Mouse (Mus musculus): ENCODE measurements around the gene Trpd52l3. TPM values are rescaled to one million over a fixed set of nuclear protein-coding genes. Genes with fewer than 3 reads are reported as not detected.

The Trpd52l3 gene
- total and polyA plus RNA-seq, 3 experiments, result not detected

GRCm38 (mm10) chr19:29967960-29968359 is 35.6 kb upstream of the Trpd52l3 start:
- no peaks in the 10 kb centered on the region for H3K27me3 ChIP-seq (replicated peaks)
- no peak overlapping the region for H3K4me2 ChIP-seq (ENCODE audit: insufficient read depth, low read depth, poor library complexity, severe bottlenecking)
- DNase-seq (ENCODE audit: extremely low read depth), result no peak
- no peak overlapping the region for H3K9ac ChIP-seq (ENCODE audit: insufficient read depth, low read depth)
- no peak for TF ChIP-seq ZKSCAN1 (IDR thresholded peaks at IDR 0.05; ENCODE audit: borderline replicate concordance, low read depth, low read length)
- no peak for TF ChIP-seq CTCF (conservative IDR thresholded peaks at IDR 0.05 in 1 of 2, IDR thresholded peaks at IDR 0.05 in 1 of 2; ENCODE audit: low read depth in 2 of 2, low read length in 2 of 2)
- TF ChIP-seq USF2 (conservative IDR thresholded peaks at IDR 0.05; ENCODE audit: low read depth, low read length), result no peak
- no peak for TF ChIP-seq SMC3 (IDR thresholded peaks at IDR 0.05; ENCODE audit: low read depth, low read length)
- TF ChIP-seq HCFC1 (IDR thresholded peaks at IDR 0.05; ENCODE audit: low read depth, low read length), result no peak
- TF ChIP-seq CHD2 (IDR thresholded peaks at IDR 0.05; ENCODE audit: low read length), result no peak
- TF ChIP-seq JUN (IDR thresholded peaks at IDR 0.05; ENCODE audit: insufficient read depth, low read depth, low read length), result no peak
- TF ChIP-seq KAT2A (IDR thresholded peaks at IDR 0.05; ENCODE audit: insufficient replicate concordance, low read length), result no peak
- TF ChIP-seq MEF2A (IDR thresholded peaks at IDR 0.05; ENCODE audit: borderline replicate concordance, low read depth, low read length), result no peak
- TF ChIP-seq POLR2A (IDR thresholded peaks at IDR 0.05; ENCODE audit: low read depth, low read length), result no peak
- no peak for TF ChIP-seq ELF1 (IDR thresholded peaks at IDR 0.05; ENCODE audit: low read depth, low read length)
- TF ChIP-seq UBTF (IDR thresholded peaks at IDR 0.05; ENCODE audit: low read depth, low read length), result no peak
- no peak for TF ChIP-seq MAZ (IDR thresholded peaks at IDR 0.05; ENCODE audit: low read depth, low read length)
- no peak for TF ChIP-seq NELFE (IDR thresholded peaks at IDR 0.05; ENCODE audit: low read depth, low read length)
- dilution Hi-C loops (cut with MboI; ENCODE audit: extremely low pct_ligation_motif_present, extremely low pct_unique_long_range_greater_than_20kb, low sequenced_read_pairs) (no loop called here), in situ Hi-C loops (cut with MboI; ENCODE audit: low pct_ligation_motif_present, low pct_unique_long_range_greater_than_20kb, low sequenced_read_pairs) (no loop called here)
- H3K79me2 ChIP-seq (replicated peaks; ENCODE audit: control insufficient read depth, extremely low read depth, insufficient read depth, poor library complexity, severe bottlenecking), result no peaks in the 10 kb centered on the region
- H3K4me1 ChIP-seq (ENCODE audit: control insufficient read depth in 1 of 2, insufficient read depth in 2 of 2), result no peaks in the 10 kb centered on the region
- peaks cover 2% of the 10 kb centered on the region for H3K9me3 ChIP-seq (replicated peaks; ENCODE audit: low read length)
- H3K4me3 ChIP-seq (replicated peaks in 1 of 3; ENCODE audit: low read depth in 2 of 3, low read length in 2 of 3, poor library complexity in 1 of 3), result no peak overlapping the region
- no peak overlapping the region for H3K27ac ChIP-seq (ENCODE audit: insufficient read depth, low read depth)
- no peaks in the 10 kb centered on the region for H3K36me3 ChIP-seq (replicated peaks in 1 of 2; ENCODE audit: control insufficient read depth in 1 of 2, insufficient read depth in 1 of 2, low read length in 1 of 2)

GRCm38 (mm10) chr19:29973396-29973795 is 30.2 kb upstream of the Trpd52l3 start:
- no peaks in the 10 kb centered on the region for H3K36me3 ChIP-seq (replicated peaks in 1 of 2; ENCODE audit: control insufficient read depth in 1 of 2, insufficient read depth in 1 of 2, low read length in 1 of 2)
- no peaks in the 10 kb centered on the region for H3K27me3 ChIP-seq (replicated peaks)
- in situ Hi-C loops (cut with MboI; ENCODE audit: low pct_ligation_motif_present, low pct_unique_long_range_greater_than_20kb, low sequenced_read_pairs) (no loop called here), dilution Hi-C loops (cut with MboI; ENCODE audit: extremely low pct_ligation_motif_present, extremely low pct_unique_long_range_greater_than_20kb, low sequenced_read_pairs) (no loop called here)
- peaks cover 4% of the 10 kb centered on the region for H3K9me3 ChIP-seq (replicated peaks; ENCODE audit: low read length)
- H3K4me2 ChIP-seq (ENCODE audit: insufficient read depth, low read depth, poor library complexity, severe bottlenecking), result no peak overlapping the region
- DNase-seq (ENCODE audit: extremely low read depth), result no peak
- TF ChIP-seq BHLHE40 (IDR thresholded peaks at IDR 0.05; ENCODE audit: low read depth, low read length) (no peak), RCOR1 (conservative IDR thresholded peaks at IDR 0.05; ENCODE audit: low read depth, low read length) (no peak), UBTF (IDR thresholded peaks at IDR 0.05; ENCODE audit: low read depth, low read length) (no peak), NRF1 (IDR thresholded peaks at IDR 0.05; ENCODE audit: low read depth, low read length) (no peak), HCFC1 (IDR thresholded peaks at IDR 0.05; ENCODE audit: low read depth, low read length) (no peak), ELF1 (IDR thresholded peaks at IDR 0.05; ENCODE audit: low read depth, low read length) (no peak), MAFK (IDR thresholded peaks at IDR 0.05; ENCODE audit: insufficient replicate concordance, low read length) (no peak), USF2 (conservative IDR thresholded peaks at IDR 0.05; ENCODE audit: low read depth, low read length) (no peak), ZNF384 (IDR thresholded peaks at IDR 0.05; ENCODE audit: low read depth, low read length) (no peak), MXI1 (IDR thresholded peaks at IDR 0.05; ENCODE audit: low read depth, low read length) (no peak), ETS1 (conservative IDR thresholded peaks at IDR 0.05; ENCODE audit: low read depth, low read length) (no peak), MAX (IDR thresholded peaks at IDR 0.05; ENCODE audit: low read length) (no peak), KAT2A (IDR thresholded peaks at IDR 0.05; ENCODE audit: insufficient replicate concordance, low read length) (no peak), E2F4 (IDR thresholded peaks at IDR 0.05; ENCODE audit: insufficient replicate concordance, low read depth, low read length) (no peak), CHD1 (IDR thresholded peaks at IDR 0.05; ENCODE audit: low read depth, low read length) (no peak), JUND (conservative IDR thresholded peaks at IDR 0.05; ENCODE audit: low read depth, low read length) (no peak), MYC (IDR thresholded peaks at IDR 0.05; ENCODE audit: low read depth, low read length) (no peak)
- no peaks in the 10 kb centered on the region for H3K79me2 ChIP-seq (replicated peaks; ENCODE audit: control insufficient read depth, extremely low read depth, insufficient read depth, poor library complexity, severe bottlenecking)
- no peak overlapping the region for H3K9ac ChIP-seq (ENCODE audit: insufficient read depth, low read depth)
- no peak overlapping the region for H3K27ac ChIP-seq (ENCODE audit: insufficient read depth, low read depth)
- H3K4me3 ChIP-seq (replicated peaks in 1 of 3; ENCODE audit: low read depth in 2 of 3, low read length in 2 of 3, poor library complexity in 1 of 3), result no peak overlapping the region
- H3K4me1 ChIP-seq (ENCODE audit: control insufficient read depth in 1 of 2, insufficient read depth in 2 of 2), result no peaks in the 10 kb centered on the region
